Mouse (Mus musculus) stomach, embryonic 14.5 days (tissue): ENCODE measurements at regions not wholly inside any gene's neighbourhood (a gene's known extent, or its start where the extent isn't known, plus 50 kb on each side); places are given as distances from the start of the nearest gene placed in this dataset.

Experiments used
- ATAC-seq: fragments of 200-750 bp; cut with Nextera tagmentation; 2 replicates; pipeline ENCODE4 v1.8.0; 2017; ENCODE audit warnings: low read depth, moderate TSS enrichment; ENCODE audit not compliant: insufficient number of reproducible peaks, insufficient read depth, low FRiP score
- H3K27ac ChIP-seq: fragments of 300-500 bp; sonication (generic); 2 replicates; pipeline ENCODE4 v1.5.1; 2014; ENCODE audit warnings: mild to moderate bottlenecking, low read length, moderate library complexity, mixed read lengths
- H3K27me3 ChIP-seq: fragments of 300-500 bp; sonication (generic); 2 replicates; pipeline ENCODE4 v1.6.1; 2014; ENCODE audit warnings: low read length, control low read depth, mixed read lengths; ENCODE audit not compliant: control insufficient read depth, insufficient read depth
- H3K36me3 ChIP-seq: fragments of 300-500 bp; sonication (generic); 2 replicates; pipeline ENCODE4 v1.6.1; 2014; ENCODE audit warnings: mild to moderate bottlenecking, control low read depth, low read length, moderate library complexity, mixed read lengths; ENCODE audit not compliant: control insufficient read depth, insufficient read depth
- H3K4me1 ChIP-seq: fragments of 300-500 bp; sonication (generic); 2 replicates; pipeline ENCODE4 v1.6.1; 2014; ENCODE audit warnings: low read length, control low read depth, mixed read lengths; ENCODE audit not compliant: control insufficient read depth, insufficient read depth
- H3K4me2 ChIP-seq: fragments of 300-500 bp; sonication (generic); replicated peaks from 2 replicates; pipeline ENCODE4 v1.6.1; 2014; ENCODE audit warnings: low read depth, low read length, control low read depth
- H3K4me3 ChIP-seq: fragments of 300-500 bp; sonication (generic); 2 replicates; pipeline ENCODE4 v1.5.1; 2014; ENCODE audit warnings: low read depth, low read length, control low read depth
- H3K9ac ChIP-seq: fragments of 300-500 bp; sonication (generic); replicated peaks from 2 replicates; pipeline ENCODE4 v1.6.1; 2014; ENCODE audit warnings: low read depth, mild to moderate bottlenecking, control low read depth, low read length, moderate library complexity, mixed read lengths
- H3K9me3 ChIP-seq: fragments of 300-500 bp; sonication (generic); 2 replicates; pipeline ENCODE4 v1.6.1; 2016; ENCODE audit warnings: low read depth, low read length, control low read depth; ENCODE audit not compliant: control insufficient read depth
- WGBS: fragments of 180-500 bp; shearing (Covaris S2); extraction: QIAGEN DNeasy Blood & Tissue Kit; methylation state at CpG from one replicate; pipeline ENCODE4 v1.1.7; 2014; 5-methylcytosine and 5-hydroxymethylcytosine counted together

DNA sequence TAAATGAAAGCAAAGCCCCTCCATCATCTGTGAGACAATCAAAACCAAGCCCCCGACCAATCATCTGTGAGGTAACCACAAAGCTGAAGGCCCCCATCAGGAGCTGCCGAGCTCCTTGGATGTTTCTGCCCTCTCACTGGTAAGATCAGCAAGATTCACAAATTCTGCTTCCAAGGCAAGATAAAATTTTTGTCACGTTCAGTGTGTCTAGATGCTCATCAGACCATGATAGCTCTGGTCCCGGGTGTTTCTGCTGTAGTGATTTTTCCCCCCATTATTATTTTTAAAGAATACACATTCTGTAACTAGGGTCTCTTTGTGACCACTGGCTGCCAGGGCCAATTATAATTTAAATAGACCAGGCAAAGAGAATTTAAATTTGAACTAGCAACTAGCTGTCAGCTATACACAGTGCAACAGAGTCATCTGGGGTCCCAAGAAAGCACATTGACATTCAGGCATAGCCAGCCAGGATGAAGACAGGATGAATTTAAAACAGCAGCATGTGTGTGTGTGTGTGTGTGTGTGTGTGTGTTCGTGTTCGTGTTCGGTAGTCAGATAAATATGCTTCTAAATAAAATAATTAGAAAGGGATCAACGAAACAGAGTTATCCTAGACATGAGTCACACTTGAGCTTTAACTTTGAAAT is 83.4 kb upstream of the Ankrd50 start:
- ATAC-seq, result no peak
- WGBS, result 72% methylated on average over 8 of the region's 8 CpGs
- Histone ChIP-seq H3K4me3 (no peak overlapping the region), H3K27ac (no peak overlapping the region), H3K27me3 (no peaks in the 10 kb centered on the region), H3K4me1 (no peaks in the 10 kb centered on the region), H3K36me3 (no peaks in the 10 kb centered on the region), H3K9ac (no peak overlapping the region), H3K9me3 (no peaks in the 10 kb centered on the region), H3K4me2 (no peak overlapping the region)

DNA sequence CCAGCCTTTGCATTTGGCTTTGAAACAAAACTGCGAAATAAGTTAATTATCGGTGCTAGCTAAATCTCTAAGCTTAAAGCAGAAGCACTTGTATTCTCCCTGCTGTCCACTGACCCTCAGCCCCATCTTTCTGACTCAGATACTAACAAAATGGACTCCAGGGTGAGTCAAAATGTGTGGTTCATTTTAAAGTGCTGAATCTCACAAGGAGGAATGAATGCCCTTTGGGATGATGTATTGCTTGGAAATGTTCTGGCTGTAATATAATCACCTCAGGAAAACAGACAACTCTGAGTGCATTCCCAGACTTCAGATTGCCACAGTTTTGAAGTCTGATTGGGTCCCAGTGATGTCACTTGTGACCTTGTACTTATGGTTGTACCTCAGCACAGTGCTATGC is 81.9 kb upstream of the Ankrd50 start:
- Histone ChIP-seq H3K4me1 (no peaks in the 10 kb centered on the region), H3K36me3 (no peaks in the 10 kb centered on the region), H3K4me3 (no peak overlapping the region), H3K4me2 (no peak overlapping the region), H3K9ac (no peak overlapping the region), H3K9me3 (no peaks in the 10 kb centered on the region), H3K27me3 (no peaks in the 10 kb centered on the region), H3K27ac (no peak overlapping the region)
- ATAC-seq, result no peak
- 94% methylated on average over 2 of the region's 2 CpGs for WGBS

DNA sequence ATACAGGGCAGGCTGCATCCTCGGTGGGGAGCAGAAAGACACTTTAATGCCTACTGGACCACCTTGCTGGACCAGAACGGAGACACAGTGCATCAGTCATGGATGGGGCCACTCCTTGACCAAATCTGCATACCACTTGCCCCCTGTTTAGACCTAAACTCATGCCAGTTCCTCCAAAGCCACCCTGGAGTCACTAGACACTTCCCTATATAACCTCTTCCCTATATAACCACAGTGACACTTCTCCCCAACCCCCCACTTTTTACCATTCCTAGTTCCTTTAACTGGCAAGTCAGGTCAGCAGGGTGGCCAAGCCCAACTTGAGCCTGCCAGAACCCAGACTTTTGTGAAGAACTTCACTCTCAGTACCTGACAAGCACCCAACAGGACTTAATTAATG is 80.2 kb upstream of the Ankrd50 start:
- no peak overlapping the region for H3K9ac ChIP-seq
- H3K9me3 ChIP-seq, result no peaks in the 10 kb centered on the region
- ATAC-seq, result no peak
- 52% methylated on average over 2 of the region's 2 CpGs for WGBS
- no peaks in the 10 kb centered on the region for H3K4me1 ChIP-seq
- no peak overlapping the region for H3K4me3 ChIP-seq
- H3K27me3 ChIP-seq, result no peaks in the 10 kb centered on the region
- no peak overlapping the region for H3K27ac ChIP-seq
- H3K36me3 ChIP-seq, result no peaks in the 10 kb centered on the region
- no peak overlapping the region for H3K4me2 ChIP-seq

DNA sequence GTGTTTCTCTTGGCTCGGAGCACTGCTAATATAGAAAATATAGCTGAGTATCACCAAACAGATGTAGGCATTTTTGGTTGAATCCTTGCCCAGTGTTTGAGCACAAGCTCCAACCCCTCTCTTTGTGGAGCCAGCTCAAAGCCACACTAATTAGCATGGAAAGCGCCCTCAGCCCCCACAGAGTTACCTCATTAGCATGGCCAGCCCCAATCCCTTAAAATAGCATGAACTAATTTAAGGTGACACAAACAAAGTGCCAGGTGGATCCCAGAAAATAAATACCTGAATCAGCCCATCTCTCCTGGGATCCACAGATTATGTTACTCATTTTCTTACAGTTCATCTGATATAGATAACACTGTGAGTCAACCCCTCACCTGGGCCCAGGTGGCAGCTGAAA is 79.7 kb upstream of the Ankrd50 start:
- Histone ChIP-seq H3K27ac (no peak overlapping the region), H3K9me3 (no peaks in the 10 kb centered on the region), H3K4me3 (no peak overlapping the region), H3K27me3 (no peaks in the 10 kb centered on the region), H3K4me2 (no peak overlapping the region), H3K9ac (no peak overlapping the region), H3K36me3 (no peaks in the 10 kb centered on the region), H3K4me1 (no peaks in the 10 kb centered on the region)
- ATAC-seq, result no peak
- WGBS, result 50% methylated on average over 2 of the region's 2 CpGs

DNA sequence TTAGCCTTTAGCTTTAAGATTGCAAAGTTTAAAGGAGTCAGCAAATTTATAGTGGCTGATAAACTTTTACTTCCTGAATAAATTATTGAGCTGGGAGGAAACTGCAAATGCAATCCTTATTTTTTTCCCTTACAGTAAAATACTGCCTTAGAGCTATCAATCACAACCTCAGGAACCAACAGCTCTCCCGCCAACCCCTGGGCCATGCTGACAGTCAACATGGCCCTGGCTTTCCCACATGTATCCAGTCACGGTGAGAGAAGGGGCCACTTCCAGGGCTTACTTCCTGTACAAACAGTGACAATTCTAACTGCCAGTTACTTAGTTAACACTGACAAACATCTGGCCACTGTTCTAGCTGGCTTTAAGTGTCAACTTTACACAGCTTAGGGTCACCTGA is 76.5 kb upstream of the Ankrd50 start:
- no peak overlapping the region for H3K9ac ChIP-seq
- no peaks in the 10 kb centered on the region for H3K9me3 ChIP-seq
- WGBS, result 24% methylated on average over 2 of the region's 2 CpGs
- no peak for ATAC-seq
- no peak overlapping the region for H3K4me3 ChIP-seq
- H3K27ac ChIP-seq, result no peak overlapping the region
- H3K4me1 ChIP-seq, result no peaks in the 10 kb centered on the region
- no peaks in the 10 kb centered on the region for H3K27me3 ChIP-seq
- H3K36me3 ChIP-seq, result no peaks in the 10 kb centered on the region
- H3K4me2 ChIP-seq, result no peak overlapping the region

DNA sequence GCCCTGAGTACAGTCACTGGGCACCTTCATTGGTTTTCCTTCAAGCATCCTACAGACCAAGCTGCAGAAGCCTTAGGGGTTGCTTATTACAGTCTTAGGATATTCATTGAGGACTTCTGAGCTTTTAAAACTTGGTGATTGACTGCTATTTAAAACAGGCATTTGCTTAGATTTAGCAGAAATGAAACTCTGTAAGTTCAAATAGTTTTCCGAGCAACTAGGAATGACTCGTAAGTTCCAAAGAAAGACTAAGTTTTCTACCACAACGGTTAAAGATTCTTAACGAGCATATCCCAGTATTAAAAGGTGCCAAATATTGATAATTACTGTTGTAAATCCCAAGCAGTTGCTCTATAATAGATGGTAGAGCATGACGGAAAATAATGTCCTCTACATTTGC is 71.3 kb upstream of the Ankrd50 start:
- H3K27me3 ChIP-seq, result no peaks in the 10 kb centered on the region
- H3K4me3 ChIP-seq, result no peak overlapping the region
- no peak for ATAC-seq
- H3K9ac ChIP-seq, result no peak overlapping the region
- H3K27ac ChIP-seq, result no peak overlapping the region
- H3K9me3 ChIP-seq, result no peaks in the 10 kb centered on the region
- WGBS, result 94% methylated on average over 5 of the region's 5 CpGs
- H3K4me1 ChIP-seq, result no peaks in the 10 kb centered on the region
- no peak overlapping the region for H3K4me2 ChIP-seq
- H3K36me3 ChIP-seq, result no peaks in the 10 kb centered on the region

DNA sequence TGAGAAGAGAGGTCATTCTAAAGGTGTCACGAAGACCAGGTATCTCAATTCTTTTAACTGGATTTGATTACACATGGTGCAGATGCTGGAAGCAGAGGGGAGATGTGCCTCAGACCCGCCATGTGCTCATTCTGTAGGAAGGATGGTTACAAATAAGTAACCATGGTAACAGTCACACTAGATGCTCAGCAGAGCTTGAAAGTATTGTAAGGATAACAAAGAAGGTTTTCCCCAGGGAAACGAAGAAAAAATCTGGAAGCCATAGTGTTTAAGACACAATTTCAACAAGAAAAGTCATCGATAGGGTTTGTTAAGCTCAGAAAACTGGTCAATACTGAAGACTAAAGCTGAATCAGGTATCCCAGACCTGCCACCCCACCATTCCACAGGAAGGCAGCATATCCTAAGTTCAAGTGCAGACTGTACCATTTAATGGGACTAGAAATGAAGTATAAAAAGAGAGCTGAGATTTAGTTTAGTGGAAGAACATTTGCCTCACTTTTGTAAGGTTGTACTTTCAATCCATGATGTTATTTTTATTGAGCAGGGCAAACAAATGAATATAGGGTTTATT is 68.9 kb upstream of the Ankrd50 start:
- H3K36me3 ChIP-seq, result no peaks in the 10 kb centered on the region
- H3K4me1 ChIP-seq, result no peaks in the 10 kb centered on the region
- no peak overlapping the region for H3K27ac ChIP-seq
- H3K9me3 ChIP-seq, result no peaks in the 10 kb centered on the region
- H3K27me3 ChIP-seq, result no peaks in the 10 kb centered on the region
- 83% methylated on average over 4 of the region's 4 CpGs for WGBS
- no peak for ATAC-seq
- no peak overlapping the region for H3K9ac ChIP-seq
- H3K4me2 ChIP-seq, result no peak overlapping the region
- no peak overlapping the region for H3K4me3 ChIP-seq

DNA sequence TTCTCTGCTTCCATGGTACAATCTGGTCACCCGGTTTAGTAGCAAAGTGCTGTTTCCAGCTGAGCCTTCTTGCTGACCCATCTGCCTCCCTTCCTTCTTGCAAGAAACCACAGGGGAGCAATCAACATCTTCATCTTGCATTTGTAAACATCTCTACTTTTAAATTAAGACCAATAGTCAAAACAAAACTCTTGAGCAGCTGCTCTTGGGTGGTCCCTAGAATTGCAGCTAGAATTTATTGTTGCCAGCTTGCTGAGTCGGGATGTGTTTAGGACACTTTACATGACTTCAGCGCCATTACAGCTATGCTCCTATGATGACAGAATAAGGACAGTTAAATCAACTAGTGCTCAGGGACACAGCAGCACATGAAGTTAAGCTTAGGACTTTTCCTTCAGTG is 62.4 kb upstream of the Ankrd50 start:
- whole genome bisulfite sequencing, result 47% methylated on average over 3 of the region's 3 CpGs
- no peaks in the 10 kb centered on the region for H3K36me3 ChIP-seq
- H3K4me3 ChIP-seq, result no peak overlapping the region
- H3K4me2 ChIP-seq, result no peak overlapping the region
- no peak overlapping the region for H3K9ac ChIP-seq
- no peaks in the 10 kb centered on the region; the same call in 1 of the 2 replicates for H3K4me1 ChIP-seq
- no peak overlapping the region for H3K27ac ChIP-seq
- no peaks in the 10 kb centered on the region for H3K27me3 ChIP-seq
- H3K9me3 ChIP-seq, result no peaks in the 10 kb centered on the region
- ATAC-seq, result no peak

DNA sequence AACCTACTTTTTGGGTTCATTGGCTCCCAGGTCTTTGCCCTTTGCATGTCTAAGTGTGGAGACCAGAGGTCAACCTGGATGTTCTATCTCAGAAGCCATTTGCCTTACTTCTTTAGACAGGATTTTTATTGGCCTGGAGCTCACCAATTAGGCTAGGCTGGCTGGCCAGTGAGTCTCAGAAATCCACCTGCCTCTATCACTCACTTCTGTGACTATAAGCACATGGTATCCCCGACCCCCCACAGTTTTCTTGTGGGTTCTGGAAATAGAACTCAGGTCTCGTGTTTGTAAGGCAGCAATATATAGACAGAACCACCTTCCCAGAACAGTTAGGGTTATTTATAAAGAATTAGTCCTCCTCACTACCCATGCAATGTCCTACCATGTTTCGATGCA is 60.9 kb upstream of the Ankrd50 start:
- no peaks in the 10 kb centered on the region for H3K36me3 ChIP-seq
- H3K4me3 ChIP-seq, result no peak overlapping the region
- no peak overlapping the region for H3K9ac ChIP-seq
- no peaks in the 10 kb centered on the region for H3K27me3 ChIP-seq
- 74% methylated on average over 3 of the region's 3 CpGs for WGBS
- H3K4me2 ChIP-seq, result no peak overlapping the region
- H3K9me3 ChIP-seq, result no peaks in the 10 kb centered on the region
- no peak for ATAC-seq
- H3K27ac ChIP-seq, result no peak overlapping the region
- H3K4me1 ChIP-seq, result peaks cover 6% of the 10 kb centered on the region; the same call in 1 of the 2 replicates
